Mouse (Mus musculus): ENCODE measurements around the gene Rrbp1.

GRCm38 (mm10) chr2:144032664-144033063, 21.6 kb upstream of the Rrbp1 start, which contains the start of gene Banf2:
- no peak for TF ChIP-seq POLR2A (IDR thresholded peaks at IDR 0.05; ENCODE audit: borderline replicate concordance, insufficient read depth, low read length)
- no peak for TF ChIP-seq CTCF (IDR thresholded peaks at IDR 0.05; ENCODE audit: borderline replicate concordance, insufficient read depth, low read depth, low read length)

Data from cerebellum, adult 2 months (tissue).